Mouse (Mus musculus): Measurements from ENCODE around the gene Olfr154. TPM values are rescaled to one million over a fixed set of nuclear protein-coding genes. Genes with fewer than 3 reads are reported as not detected.
"Not testable (repeated sequence)": the region's sequence is repeated elsewhere in the genome, so short reads cannot be mapped to it uniquely, and the experiment has no call there.

Gene Olfr154
- not detected in 2 replicates for total RNA-seq (2012; rRNA removed)
- polyA plus RNA-seq (2012; ENCODE audit: insufficient read depth in 1 of 2, insufficient read length in 2 of 2, low read depth in 1 of 2, low replicate concordance in 2 of 2, missing spikeins in 1 of 2) = not detected

DNA sequence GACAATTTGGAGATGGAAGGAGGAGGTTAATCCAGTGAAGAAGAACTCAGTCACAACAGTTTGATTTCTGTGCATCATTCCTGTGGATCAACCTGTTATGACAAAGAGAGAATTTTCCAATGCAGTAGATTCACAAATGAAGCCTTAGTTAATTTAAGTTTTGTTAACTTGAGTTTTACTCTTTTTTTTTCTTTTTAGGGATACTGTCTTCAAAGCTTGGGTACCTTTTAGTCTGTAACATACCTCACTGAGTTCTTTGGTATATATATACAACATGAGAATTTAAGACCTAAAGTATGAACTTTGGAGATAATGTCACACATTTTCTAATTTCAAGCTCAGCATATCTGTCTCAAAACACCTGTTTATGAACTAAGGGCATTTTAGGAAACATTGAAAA, at the start of gene Olfr154:
Gene Olfr154 (minus strand): TSS at position 101 of the 400 bp plus-strand sequence.
- H3K4me3 ChIP-seq (ENCODE audit: control insufficient read depth in 1 of 2, insufficient read depth in 1 of 2, low read depth in 2 of 2, low read length in 2 of 2); H3K79me2 ChIP-seq (ENCODE audit: control insufficient read depth, insufficient read depth, low read length, poor library complexity); H3K27ac ChIP-seq (ENCODE audit: control insufficient read depth, low read depth, low read length); H3K9me3 ChIP-seq (replicated peaks; ENCODE audit: insufficient read depth, low read length); H3K4me1 ChIP-seq (ENCODE audit: control insufficient read depth in 1 of 2, insufficient read depth in 2 of 2, low read length in 2 of 2); H3K27me3 ChIP-seq (ENCODE audit: control insufficient read depth in 1 of 2, insufficient read depth in 2 of 2, low read length in 2 of 2); H3K36me3 ChIP-seq (ENCODE audit: control insufficient read depth in 1 of 2, insufficient read depth in 2 of 2, low read length in 2 of 2); DNase-seq (ENCODE audit: low read depth, low spot score); H3K9ac ChIP-seq (ENCODE audit: control insufficient read depth, low read depth, low read length, poor library complexity, severe bottlenecking): not testable (repeated sequence)

DNA sequence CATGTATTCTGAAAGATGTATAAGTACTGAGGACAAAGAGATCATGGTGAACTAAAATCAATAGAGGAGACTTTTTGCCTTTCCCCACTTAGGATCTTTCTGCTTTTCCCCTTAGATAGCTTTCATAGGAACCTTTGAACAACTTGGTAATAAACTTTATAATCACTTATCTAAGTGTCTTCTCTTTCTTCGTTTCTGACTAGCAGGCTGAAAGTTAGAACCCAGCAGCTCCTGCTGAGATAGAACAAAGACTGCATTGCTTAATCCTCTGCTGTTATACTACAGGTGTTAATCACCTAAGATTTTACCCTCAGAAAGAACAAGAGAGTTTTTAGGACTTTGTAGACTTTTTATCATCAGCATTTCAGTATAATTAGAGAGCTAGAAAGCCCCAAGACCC, 46.9 kb upstream of the Olfr154 start:
- H3K9me3 ChIP-seq (replicated peaks; ENCODE audit: insufficient read depth, low read length) = no peaks in the 10 kb centered on the region
- H3K27ac ChIP-seq (ENCODE audit: control insufficient read depth, low read depth, low read length) = no peak overlapping the region
- H3K4me1 ChIP-seq (ENCODE audit: control insufficient read depth in 1 of 2, insufficient read depth in 2 of 2, low read length in 2 of 2) = no peaks in the 10 kb centered on the region
- no peaks in the 10 kb centered on the region for H3K36me3 ChIP-seq (ENCODE audit: control insufficient read depth in 1 of 2, insufficient read depth in 2 of 2, low read length in 2 of 2)
- no peak overlapping the region for H3K9ac ChIP-seq (ENCODE audit: control insufficient read depth, low read depth, low read length, poor library complexity, severe bottlenecking)
- H3K4me3 ChIP-seq (ENCODE audit: control insufficient read depth in 1 of 2, insufficient read depth in 1 of 2, low read depth in 2 of 2, low read length in 2 of 2) = no peak overlapping the region
- TF ChIP-seq POLR2AphosphoS2 (IDR thresholded peaks at IDR 0.05; ENCODE audit: low read length) = no peak
- TF ChIP-seq SIN3A (IDR thresholded peaks at IDR 0.05; ENCODE audit: low read length) = no peak
- TF ChIP-seq ZMIZ1 (IDR thresholded peaks at IDR 0.05; ENCODE audit: low read depth, low read length) = no peak
- TF ChIP-seq JUND (IDR thresholded peaks at IDR 0.05; ENCODE audit: low read depth, low read length) = no peak
- no peak for TF ChIP-seq TCF12 (IDR thresholded peaks at IDR 0.05; ENCODE audit: low read depth, low read length)
- no peak for TF ChIP-seq CHD2 (IDR thresholded peaks at IDR 0.05; ENCODE audit: low read length)
- TF ChIP-seq BHLHE40 (IDR thresholded peaks at IDR 0.05; ENCODE audit: borderline replicate concordance, low read depth, low read length) = no peak
- no peak for TF ChIP-seq CHD1 (IDR thresholded peaks at IDR 0.05; ENCODE audit: low read depth, low read length)
- no peak for TF ChIP-seq RAD21 (IDR thresholded peaks at IDR 0.05; ENCODE audit: low read depth, low read length)
- no peak for TF ChIP-seq GATA1 (IDR thresholded peaks at IDR 0.05; ENCODE audit: low read depth, low read length)
- TF ChIP-seq GABPA (IDR thresholded peaks at IDR 0.05; ENCODE audit: low read depth, low read length) = no peak
- TF ChIP-seq EP300 (IDR thresholded peaks at IDR 0.05; ENCODE audit: low read depth in 1 of 2, low read length in 2 of 2) = no peak
- TF ChIP-seq SMC3 (IDR thresholded peaks at IDR 0.05; ENCODE audit: low read depth, low read length) = no peak
- TF ChIP-seq NELFE (IDR thresholded peaks at IDR 0.05; ENCODE audit: low read depth, low read length) = no peak
- DNase-seq (ENCODE audit: low read depth, low spot score) = no peak
- H3K79me2 ChIP-seq (ENCODE audit: control insufficient read depth, insufficient read depth, low read length, poor library complexity) = no peaks in the 10 kb centered on the region
- H3K27me3 ChIP-seq (ENCODE audit: control insufficient read depth in 1 of 2, insufficient read depth in 2 of 2, low read length in 2 of 2) = no peaks in the 10 kb centered on the region

DNA sequence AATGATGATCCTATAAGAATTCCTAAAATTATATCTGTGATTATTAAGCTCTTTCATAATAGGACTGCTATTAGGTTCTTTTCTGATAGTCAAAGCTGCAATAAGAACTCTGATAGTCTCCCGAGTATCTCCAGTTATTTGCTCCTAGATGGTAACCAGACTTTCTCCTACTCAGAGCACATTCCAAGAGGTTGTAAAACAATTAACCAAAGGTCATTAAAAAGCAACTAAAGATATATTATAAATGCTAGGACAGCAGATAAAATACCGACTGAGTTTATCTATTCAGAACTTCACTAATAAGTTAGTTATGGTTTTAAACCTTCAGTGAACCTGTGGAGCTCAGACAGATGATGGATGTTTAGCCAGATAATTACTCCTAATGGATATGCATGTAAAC, 46.4 kb upstream of the Olfr154 start:
- H3K36me3 ChIP-seq (ENCODE audit: control insufficient read depth in 1 of 2, insufficient read depth in 2 of 2, low read length in 2 of 2); H3K79me2 ChIP-seq (ENCODE audit: control insufficient read depth, insufficient read depth, low read length, poor library complexity); DNase-seq (ENCODE audit: low read depth, low spot score); H3K4me1 ChIP-seq (ENCODE audit: control insufficient read depth in 1 of 2, insufficient read depth in 2 of 2, low read length in 2 of 2); H3K9me3 ChIP-seq (replicated peaks; ENCODE audit: insufficient read depth, low read length); H3K27me3 ChIP-seq (ENCODE audit: control insufficient read depth in 1 of 2, insufficient read depth in 2 of 2, low read length in 2 of 2); H3K27ac ChIP-seq (ENCODE audit: control insufficient read depth, low read depth, low read length); H3K9ac ChIP-seq (ENCODE audit: control insufficient read depth, low read depth, low read length, poor library complexity, severe bottlenecking); H3K4me3 ChIP-seq (ENCODE audit: control insufficient read depth in 1 of 2, insufficient read depth in 1 of 2, low read depth in 2 of 2, low read length in 2 of 2): not testable (repeated sequence)
